Mouse (Mus musculus) C3H10T1/2 (cell line): ENCODE data around the gene Vmn1r6. TPM values are rescaled to one million over a fixed set of nuclear protein-coding genes. Genes with fewer than 3 reads are reported as not detected.

ENCODE experiments used
- polyA plus RNA-seq, 2 experiments: library from polyadenylated mRNA; unstranded; fragments of >200 nt; fragmentation: generic; extraction: Trizol; gene quantifications; one replicate each; pipeline ENCODE4 v1.2.1; 2012; ENCODE audit warnings: missing spikeins in 2 of 2

Gene Vmn1r6
- polyA plus RNA-seq = not detected

DNA sequence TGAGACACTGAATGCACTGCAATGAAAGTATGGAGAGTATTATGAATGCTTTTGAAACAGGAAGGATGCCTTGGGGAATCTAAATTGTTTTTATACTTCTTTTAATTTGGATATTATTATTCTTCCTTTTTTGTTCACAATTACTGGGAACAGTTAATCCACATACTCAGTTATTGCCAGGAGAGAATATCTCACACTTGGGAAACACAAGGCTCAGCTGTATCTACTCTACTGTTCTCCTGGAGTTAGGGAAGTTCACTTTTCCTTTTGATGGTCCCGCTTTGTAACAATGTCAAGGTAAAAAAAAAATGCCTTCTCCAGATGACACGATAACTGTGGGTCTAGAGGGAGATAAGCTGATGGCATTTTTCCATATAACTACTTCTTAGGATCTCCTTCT, at the start of gene Vmn1r6:
TSS of gene Vmn1r6 (plus strand) at position 301 of the 400 bp plus-strand sequence.

DNA sequence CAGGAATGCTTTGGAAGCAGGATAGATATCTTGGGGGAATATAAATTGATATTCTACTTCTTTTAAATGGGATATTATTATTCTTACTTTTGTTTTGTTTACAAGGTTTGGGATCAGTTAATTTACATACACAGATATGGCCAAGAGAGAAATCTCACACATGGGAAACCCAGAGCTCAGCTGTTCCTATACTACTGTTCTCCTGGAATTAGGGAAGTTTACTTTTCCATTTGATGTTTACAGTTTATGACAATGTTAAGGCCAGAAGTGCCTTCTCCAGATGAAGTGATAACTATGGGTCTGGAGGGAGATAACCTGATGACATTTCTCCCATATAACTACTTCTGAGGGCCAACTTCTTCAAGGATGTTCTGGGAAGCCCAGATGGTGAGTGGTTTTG, 27.1 kb upstream of the Vmn1r6 start, which contains the start of gene Vmn1r5:
TSS of gene Vmn1r5 (plus strand) at position 301 of the 400 bp plus-strand sequence.

DNA sequence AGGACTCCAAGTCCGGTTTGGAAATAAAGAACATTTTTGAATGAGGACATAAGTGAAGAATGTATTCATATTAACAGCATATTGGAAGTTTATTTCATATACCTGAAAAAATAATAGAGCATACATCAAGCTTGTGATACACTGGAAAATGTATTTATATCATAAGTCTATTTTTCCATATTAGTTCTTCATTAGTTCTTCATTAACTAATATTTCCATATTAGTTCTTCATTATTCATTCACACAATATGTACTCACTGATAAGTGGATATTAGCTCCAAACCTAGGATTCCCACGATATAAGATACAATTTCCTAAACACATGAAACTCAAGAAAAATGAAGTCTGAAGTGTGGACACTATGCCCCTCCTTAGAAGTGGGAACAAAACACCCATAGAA, 28.2 kb downstream of the Vmn1r6 start, which contains the start of gene Vmn1r7:
TSS of gene Vmn1r7 (minus strand) at position 101 of the 400 bp plus-strand sequence.

DNA sequence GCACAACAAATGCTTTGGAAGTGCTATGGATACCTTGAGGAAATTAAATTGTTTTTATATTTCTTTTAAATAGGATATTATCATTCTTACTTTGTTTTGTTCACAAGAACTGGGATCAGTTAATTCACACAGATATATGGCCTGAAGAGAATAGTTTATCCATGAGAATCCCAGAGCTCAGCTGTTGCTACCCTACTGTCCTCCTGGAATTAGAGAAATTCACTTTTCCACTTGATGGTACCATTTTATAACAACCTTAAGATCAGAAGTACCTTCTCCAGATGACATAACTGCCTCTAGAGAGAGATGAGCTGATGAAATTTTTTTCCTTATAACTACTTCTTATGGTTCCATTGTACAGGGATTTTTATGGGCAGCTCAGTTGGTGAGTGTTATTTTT, 34.9 kb downstream of the Vmn1r6 start, which contains the start of gene Vmn1r8:
TSS of gene Vmn1r8 (plus strand) at position 301 of the 400 bp plus-strand sequence.

Other genes with a start within 250 kb of the Vmn1r6 start
- gene Kbtbd2, start 199.4 kb upstream of the Vmn1r6 start, polyA plus RNA-seq = 1 to 10 TPM in 1 of 2 experiments, under 1 TPM in 1; 0.95 to 7.2 TPM
- gene Fkbp9, start 165.2 kb upstream of the Vmn1r6 start, polyA plus RNA-seq = 100 to 1,000 TPM in 1 of 2 experiments, 10 to 100 TPM in 1; 22.1 to 235 TPM
- gene Nt5c3, start 73.3 kb upstream of the Vmn1r6 start, polyA plus RNA-seq = 10 to 100 TPM in 1 of 2 experiments, 1 to 10 TPM in 1; 1.4 to 10.6 TPM
- under 1 TPM; 0.01 to 0.24 TPM for gene Vmn1r4, start 73.2 kb upstream of the Vmn1r6 start, polyA plus RNA-seq
- gene Vmn1r5, start 27.0 kb upstream of the Vmn1r6 start, polyA plus RNA-seq = not detected
- not detected for gene Vmn1r7, start 28.1 kb downstream of the Vmn1r6 start, polyA plus RNA-seq
- gene Vmn1r8, start 35.0 kb downstream of the Vmn1r6 start, polyA plus RNA-seq = not detected
- not detected for gene Vmn1r9, start 69.5 kb downstream of the Vmn1r6 start, polyA plus RNA-seq
- gene Vmn1r10, start 112.2 kb downstream of the Vmn1r6 start, polyA plus RNA-seq = not detected
- not detected for gene Vmn1r11, start 136.2 kb downstream of the Vmn1r6 start, polyA plus RNA-seq
- not detected for gene Vmn1r12, start 159.7 kb downstream of the Vmn1r6 start, polyA plus RNA-seq
- not detected for gene Vmn1r13, start 206.0 kb downstream of the Vmn1r6 start, polyA plus RNA-seq
- not detected for gene Vmn1r14, start 234.4 kb downstream of the Vmn1r6 start, polyA plus RNA-seq